Mouse (Mus musculus) left cerebral cortex, adult 18-20 months (tissue): ENCODE data around the gene Dctpp1. TPM values are rescaled to one million over a fixed set of nuclear protein-coding genes. Genes with fewer than 3 reads are reported as not detected.

ENCODE experiments used
- DNase-seq, 2 experiments: peaks; one replicate each; pipeline ENCODE4 v3.0.0; 2021 to 2022; ENCODE audit warnings: low spot score in 2 of 2, mixed read lengths in 1 of 2
- total RNA-seq, 2 experiments: library from RNA; stranded (reverse); gene quantifications; 2 replicates each; pipeline ENCODE4 v1.2.3; 2021

Gene Dctpp1
- total RNA-seq, 2 experiments from 2014 or later, result 20.8 to 23.2 TPM

DNA sequence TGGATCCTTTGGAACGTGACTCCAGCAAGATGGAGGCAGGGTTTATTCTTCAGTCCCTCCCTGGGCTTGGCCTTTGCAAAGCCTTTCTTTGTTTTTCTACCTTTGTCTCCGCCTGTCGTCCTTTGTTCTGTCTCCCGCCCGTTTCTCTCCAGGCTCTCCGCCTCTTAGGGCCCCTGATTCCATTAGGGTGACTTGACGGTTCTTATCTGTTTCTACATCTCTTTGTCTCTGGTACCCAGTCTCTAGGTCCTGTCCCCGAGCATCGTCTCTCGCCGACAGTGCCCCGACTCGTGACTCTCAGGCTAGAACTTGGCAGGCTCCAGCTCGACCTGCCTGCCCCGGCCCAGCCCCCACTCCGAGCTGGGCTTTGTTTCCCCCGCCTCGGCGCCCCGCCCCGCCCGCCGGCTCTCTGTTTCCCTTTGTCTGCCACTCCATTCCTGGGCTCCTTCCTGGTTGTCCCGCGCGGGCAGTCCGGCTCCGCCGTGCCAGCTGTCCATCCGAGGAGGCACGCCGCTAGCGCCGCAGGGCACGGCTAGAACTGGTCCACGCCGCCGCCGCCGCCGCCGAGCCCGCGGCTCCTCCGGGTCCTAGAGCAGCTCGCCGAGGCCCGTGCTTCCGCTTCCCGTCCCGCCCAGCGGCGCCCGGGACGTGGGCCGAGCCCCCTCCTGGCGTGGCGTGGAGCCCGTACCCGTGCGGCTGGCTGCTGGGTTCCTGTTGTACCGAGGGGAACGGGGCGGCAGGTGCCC is 27.7 kb downstream of the Dctpp1 start, which contains the start of the genes Zfp553 and Sept1:
Gene Zfp553 (plus strand): TSS at position 440 of the 746 bp plus-strand sequence.
Gene Sept1 (minus strand): TSS at position 509 of the 746 bp plus-strand sequence.
- peak; percentile 74 to 86 for DNase-seq

DNA sequence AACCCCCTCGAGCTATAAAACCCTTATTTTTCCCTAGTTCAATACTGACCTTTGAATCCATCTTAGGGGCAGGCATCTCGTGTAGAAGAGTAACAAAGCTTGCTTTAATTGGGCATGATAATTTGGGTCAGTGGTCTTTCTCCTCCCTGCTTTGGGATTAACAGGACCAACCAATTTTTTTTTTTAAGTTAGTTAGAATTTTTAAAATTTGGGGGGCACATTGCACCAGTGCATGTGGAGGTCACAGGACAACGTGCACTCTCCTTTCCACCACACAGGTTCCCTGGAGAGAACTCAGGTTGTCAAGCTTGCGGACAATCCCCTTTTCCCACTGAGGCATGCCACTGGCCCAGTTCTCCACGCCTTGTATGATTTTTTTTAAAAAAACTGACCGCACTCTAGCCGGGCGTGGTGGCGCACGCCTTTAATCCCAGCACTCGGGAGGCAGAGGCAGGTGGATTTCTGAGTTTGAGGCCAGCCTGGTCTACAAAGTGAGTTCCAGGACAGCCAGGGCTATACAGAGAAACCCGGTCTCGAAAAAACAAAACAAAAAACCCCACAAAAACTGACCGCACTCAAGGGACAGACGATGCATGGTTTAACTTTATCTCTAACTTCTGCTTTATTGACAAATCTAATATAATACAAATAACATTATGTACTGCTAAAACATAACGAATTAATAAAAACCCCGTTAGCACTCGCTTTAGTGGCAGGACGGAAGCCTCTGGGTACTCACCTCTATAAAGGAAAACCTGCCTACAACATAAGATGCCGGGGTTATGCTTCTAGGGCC is 28.5 kb downstream of the Dctpp1 start:
- no peak for DNase-seq

GRCm38 (mm10) chr7:127231376-127231775 is 29.1 kb downstream of the Dctpp1 start:
- no peak for DNase-seq

- peak; percentile 83 to 90 for DNase-seq
Observed at GRCm38 (mm10) chr7:127228615-127229303, 31.8 kb downstream of the Dctpp1 start.

- DNase-seq, result peak in 1 of 2 experiments; percentile 40
Observed at GRCm38 (mm10) chr7:127225147-127225995, 35.1 kb downstream of the Dctpp1 start.

DNA sequence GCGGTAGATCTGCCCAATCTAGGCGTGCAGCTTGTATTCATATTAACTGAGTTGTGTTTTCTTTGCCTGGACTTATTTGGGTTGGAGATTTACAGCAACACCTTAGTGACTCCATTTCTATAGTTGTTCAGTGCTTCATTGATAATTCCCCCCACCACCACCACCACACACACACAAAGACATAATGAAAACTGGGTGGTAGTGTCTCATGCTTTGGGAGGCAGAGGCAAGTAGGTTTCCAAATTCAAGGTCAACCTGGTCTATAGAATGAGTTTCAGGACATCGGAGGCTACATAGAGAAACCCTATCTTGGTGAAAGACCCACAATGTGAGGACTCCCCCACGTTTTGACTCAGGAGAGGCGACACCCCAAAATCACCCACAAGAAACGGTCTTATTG is 35.9 kb downstream of the Dctpp1 start:
- no peak for DNase-seq

GRCm38 (mm10) chr7:127223515-127224478 is 36.7 kb downstream of the Dctpp1 start:
- no peak for DNase-seq

DNA sequence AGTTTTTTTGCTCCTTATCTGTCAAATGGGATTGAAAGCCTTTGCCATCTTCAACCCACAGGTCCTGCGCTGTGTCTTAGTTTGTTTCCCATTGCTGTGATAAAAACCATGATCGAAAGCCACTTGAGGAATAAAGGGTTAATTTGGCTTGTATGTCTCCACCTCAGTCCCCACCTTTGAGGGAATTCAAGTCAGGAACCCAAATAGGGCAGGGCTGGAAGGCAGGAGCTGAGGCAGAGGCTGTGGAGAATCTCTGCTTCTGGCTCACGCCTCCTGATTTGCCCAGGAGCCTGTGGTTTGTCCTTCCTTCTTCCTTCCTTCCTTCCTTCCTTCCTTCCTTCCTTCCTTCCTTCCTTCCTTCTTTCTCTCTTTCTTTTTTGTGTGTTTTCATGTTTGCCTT is 37.4 kb downstream of the Dctpp1 start:
- no peak for DNase-seq

DNA sequence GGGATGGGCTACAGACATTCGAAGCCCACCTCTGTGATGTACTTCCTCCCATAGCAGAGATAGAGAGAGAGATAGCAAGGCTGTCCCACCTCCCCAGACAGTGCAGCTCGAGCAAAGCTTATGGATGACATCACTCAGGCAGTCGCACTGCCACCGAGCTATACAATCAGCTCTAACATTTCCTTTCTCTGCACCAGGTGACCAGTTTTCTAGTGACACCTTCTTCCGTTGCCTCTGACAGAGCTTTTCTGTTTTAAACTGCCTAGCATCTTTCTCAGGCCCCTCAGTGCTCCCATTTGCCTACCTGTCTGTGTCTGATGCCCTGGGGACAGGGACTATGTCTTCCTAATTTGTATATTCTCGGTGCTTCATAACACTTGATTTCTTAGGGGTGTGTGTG is 40.1 kb downstream of the Dctpp1 start:
- no peak for DNase-seq

DNA sequence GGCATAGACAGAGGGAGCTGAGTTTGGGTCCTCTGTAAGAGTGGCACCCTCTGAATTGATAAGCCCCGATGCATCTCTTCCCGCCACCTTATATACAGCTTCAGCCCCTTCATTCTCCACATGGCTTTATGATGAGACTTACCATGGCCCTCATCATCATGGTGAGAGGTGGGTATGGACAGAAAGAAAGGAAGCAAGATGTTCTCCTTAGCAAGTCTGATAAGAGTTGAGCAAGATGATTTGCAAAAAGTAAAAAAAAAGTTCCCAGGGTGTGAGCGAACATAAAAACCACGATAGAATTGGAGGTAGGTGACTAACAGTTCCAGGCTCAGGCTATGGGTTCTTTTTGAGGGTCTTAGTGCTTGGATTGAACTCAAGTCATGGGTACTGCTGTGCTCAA is 41.8 kb downstream of the Dctpp1 start:
- DNase-seq, result no peak

GRCm38 (mm10) chr7:127217901-127218642 is 42.4 kb downstream of the Dctpp1 start:
- no peak for DNase-seq

DNA sequence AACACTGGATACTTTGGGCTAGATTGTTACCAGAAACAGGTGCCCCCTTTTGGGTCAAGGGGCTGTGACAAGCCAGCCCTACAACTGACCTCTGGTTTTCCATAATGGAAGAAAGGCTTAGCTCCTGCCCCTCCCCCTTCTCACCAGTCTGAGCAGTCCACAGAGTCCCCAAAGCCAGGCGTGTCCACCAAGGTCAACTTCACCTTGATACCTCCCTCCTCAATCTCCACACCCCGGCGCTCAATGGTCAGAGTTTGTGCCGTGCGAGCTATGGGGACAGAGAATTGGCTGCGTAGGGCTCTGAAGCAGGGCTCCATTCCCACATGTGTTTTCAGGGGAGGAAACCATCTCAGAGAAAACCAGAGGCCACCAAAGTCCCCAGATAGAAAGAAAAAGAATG is 43.0 kb downstream of the Dctpp1 start:
- DNase-seq, result no peak

DNA sequence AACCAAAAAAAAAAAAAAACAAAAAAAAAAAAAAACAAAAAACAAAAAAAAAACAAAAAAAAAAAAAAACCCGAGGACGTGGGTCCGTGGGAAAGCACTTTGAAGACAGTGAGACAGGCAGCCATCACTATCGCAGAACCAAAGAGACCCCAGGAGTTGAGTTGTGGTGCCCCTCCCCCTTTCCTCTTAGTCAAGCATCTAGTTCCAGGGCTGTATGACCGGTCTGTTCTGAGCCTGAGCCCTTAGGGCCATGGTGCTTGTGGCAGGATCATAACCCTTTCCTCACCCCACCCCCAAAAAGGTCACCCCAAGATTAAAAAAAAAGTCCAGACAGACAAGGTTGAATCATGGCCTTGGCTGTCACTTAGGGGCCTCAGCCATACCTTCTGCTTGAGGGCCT is 44.2 kb downstream of the Dctpp1 start:
- no peak for DNase-seq

GRCm38 (mm10) chr7:127214981-127215871 is 45.3 kb downstream of the Dctpp1 start:
- peak; percentile 55 to 56 for DNase-seq

DNA sequence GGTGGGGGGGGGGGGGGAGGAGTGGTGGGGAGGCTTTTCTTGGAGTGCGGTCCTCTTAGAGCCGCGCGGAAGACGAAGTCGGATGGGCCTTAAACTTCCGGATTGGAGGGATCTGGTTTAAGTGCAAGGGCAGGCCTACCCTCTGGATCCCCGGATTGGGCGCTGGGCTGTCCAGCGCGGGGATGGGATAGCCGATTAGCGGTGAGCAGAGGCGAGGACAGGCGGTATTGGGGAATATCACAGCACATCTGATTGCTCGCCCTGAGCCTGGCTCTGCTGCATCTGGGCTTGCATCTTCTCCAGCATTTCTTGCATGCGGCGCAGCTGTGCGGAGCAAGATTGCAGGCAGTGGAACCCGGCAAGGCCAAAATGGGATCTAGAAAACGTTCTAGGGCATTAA is 46.0 kb downstream of the Dctpp1 start:
- no peak for DNase-seq

- no peak for DNase-seq
Observed at GRCm38 (mm10) chr7:127213930-127214329, 46.6 kb downstream of the Dctpp1 start.

DNA sequence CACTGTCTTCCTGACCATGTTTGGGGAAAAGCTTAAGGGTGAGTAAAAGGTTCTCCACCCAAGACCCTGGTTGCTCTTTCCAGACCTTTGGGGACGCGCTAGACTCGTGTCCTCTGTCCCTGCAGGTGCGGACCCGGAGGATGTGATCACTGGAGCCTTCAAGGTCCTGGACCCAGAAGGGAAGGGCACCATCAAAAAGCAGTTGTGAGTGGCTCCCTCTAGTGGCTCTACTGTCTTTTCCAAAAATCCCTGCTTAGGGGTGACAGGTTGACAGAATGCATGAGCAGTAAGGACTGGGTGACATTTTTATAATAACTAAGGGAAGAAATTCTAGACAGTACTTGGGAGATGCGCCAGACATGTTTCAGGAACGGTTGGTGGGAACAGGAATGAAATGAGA is 47.0 kb downstream of the Dctpp1 start:
- DNase-seq, result peak in 1 of 2 experiments; percentile 46
